Mouse (Mus musculus) thymus, adult 2 months (tissue): ENCODE data around the gene Uba7. TPM values are rescaled to one million over a fixed set of nuclear protein-coding genes. Genes with fewer than 3 reads are reported as not detected.
"Not testable (repeated sequence)": the region's sequence is repeated elsewhere in the genome, so short reads cannot be mapped to it uniquely, and the experiment has no call there.

Experiments
- DNase-seq: peaks from one replicate; pipeline ENCODE4 v3.0.0; 2021
- H3K27ac ChIP-seq: fragments of 200-500 bp; 2 replicates; pipeline ENCODE4 v1.5.1; 2012; ENCODE audit warnings: low read length, control low read depth; ENCODE audit not compliant: control insufficient read depth, insufficient read depth
- H3K27me3 ChIP-seq: fragments of 200-500 bp; 2 replicates; pipeline ENCODE4 v1.6.1; 2012; ENCODE audit warnings: mild to moderate bottlenecking, low read length, moderate library complexity, mixed read lengths; ENCODE audit not compliant: control insufficient read depth, insufficient read depth
- H3K36me3 ChIP-seq: fragments of 200-500 bp; 2 replicates; pipeline ENCODE4 v1.6.1; 2012; ENCODE audit warnings: mild to moderate bottlenecking, low read length, moderate library complexity; ENCODE audit not compliant: control insufficient read depth, insufficient read depth
- H3K4me1 ChIP-seq: fragments of 200-500 bp; replicated peaks from 2 replicates; pipeline ENCODE4 v1.6.1; 2012; ENCODE audit warnings: low read length; ENCODE audit not compliant: control insufficient read depth, insufficient read depth
- H3K4me3 ChIP-seq: fragments of 200-500 bp; 2 replicates; pipeline ENCODE4 v1.5.1; 2012; ENCODE audit warnings: mild to moderate bottlenecking, low read length, control low read depth, moderate library complexity; ENCODE audit not compliant: control insufficient read depth, insufficient read depth
- CTCF ChIP-seq: fragments of 200-500 bp; IDR thresholded peaks from 2 replicates; pipeline ENCODE4 v1.5.1; 2012; ENCODE audit warnings: mild to moderate bottlenecking, control low read depth, low read length, moderate library complexity, borderline replicate concordance; ENCODE audit not compliant: control insufficient read depth, poor library complexity, insufficient read depth; ENCODE audit errors: extremely low read depth
- POLR2A ChIP-seq: fragments of 200-500 bp; IDR thresholded peaks from 2 replicates; pipeline ENCODE4 v1.6.1; 2012; ENCODE audit warnings: mild to moderate bottlenecking, low read length, control low read depth, moderate library complexity; ENCODE audit not compliant: control insufficient read depth, poor library complexity, insufficient read depth; ENCODE audit errors: extremely low read depth
- whole genome bisulfite sequencing: fragments of 180-500 bp; shearing (Covaris S2); methylation state at CpG from one replicate; pipeline ENCODE4 v1.1.7; 2018; 5-methylcytosine and 5-hydroxymethylcytosine counted together
- polyA plus RNA-seq: library from polyadenylated mRNA; depleted of rRNA; stranded (reverse); fragments of >200 nt; gene quantifications from 2 replicates; pipeline ENCODE4 v1.2.3, GENCODE M21; 2012

Gene Uba7
- polyA plus RNA-seq, 1 experiment: 267 TPM

GRCm38 (mm10) chr9:107995513-107995912 lies 20.2 kb downstream of the Uba7 start:
- no peak for DNase-seq
- no peak for TF ChIP-seq CTCF
- no peak for TF ChIP-seq POLR2A
- H3K27me3 ChIP-seq: no peaks in the 10 kb centered on the region
- no peaks in the 10 kb centered on the region for H3K36me3 ChIP-seq
- H3K27ac ChIP-seq: no peak overlapping the region
- 98% methylated on average over 21 of the region's 21 CpGs for WGBS
- H3K4me1 ChIP-seq: peaks cover 18% of the 10 kb centered on the region
- H3K4me3 ChIP-seq: no peak overlapping the region

GRCm38 (mm10) chr9:107996049-107996448 lies 20.7 kb downstream of the Uba7 start, which contains the start of gene Gm20662:
Gm20662 (plus strand) TSS chr9:107996349.
- no peaks in the 10 kb centered on the region for H3K36me3 ChIP-seq
- H3K4me3 ChIP-seq: no peak within 1 kb of the TSS
- no peak within 1 kb of the TSS for H3K27ac ChIP-seq
- WGBS: 97% methylated on average over 5 of the region's 5 CpGs
- no peak for TF ChIP-seq POLR2A
- TF ChIP-seq CTCF: no peak
- peaks cover 18% of the 10 kb centered on the region for H3K4me1 ChIP-seq
- no peak for DNase-seq
- H3K27me3 ChIP-seq: no peaks in the 10 kb centered on the region

GRCm38 (mm10) chr9:108001922-108002770 lies 26.8 kb downstream of the Uba7 start, which contains the start of gene Ip6k1:
Ip6k1 (plus strand) TSS chr9:108002501.
- peak; percentile 100 for DNase-seq
- Histone ChIP-seq H3K4me3 (peak within 1 kb of the TSS; percentile 92), H3K27ac (peak within 1 kb of the TSS; percentile 73), H3K36me3 (no peaks in the 10 kb centered on the region), H3K4me1 (peaks cover 6% of the 10 kb centered on the region), H3K27me3 (no peaks in the 10 kb centered on the region)
- under 1% methylated on average over 51 of the region's 51 CpGs for WGBS
- TF ChIP-seq POLR2A (peak; percentile 77), CTCF (no peak)

GRCm38 (mm10) chr9:108002778-108003530 lies 27.6 kb downstream of the Uba7 start:
- Histone ChIP-seq H3K4me3 (peak overlapping the region; percentile 92), H3K36me3 (no peaks in the 10 kb centered on the region), H3K4me1 (peaks cover 6% of the 10 kb centered on the region), H3K27ac (peak overlapping the region; percentile 70), H3K27me3 (no peaks in the 10 kb centered on the region)
- TF ChIP-seq CTCF (no peak), POLR2A (peak; percentile 14; the same call in 1 of the 2 replicates)
- DNase-seq: no peak
- WGBS: under 1% methylated on average over 50 of the region's 50 CpGs

- Histone ChIP-seq H3K4me1 (peaks cover 6% of the 10 kb centered on the region), H3K27me3 (no peaks in the 10 kb centered on the region), H3K27ac (peak overlapping the region; percentile 70), H3K36me3 (no peaks in the 10 kb centered on the region), H3K4me3 (peak overlapping the region; percentile 92)
- peak; percentile 52 for DNase-seq
- no peak for TF ChIP-seq POLR2A
- under 1% methylated on average over 8 of the region's 8 CpGs for WGBS
Observed at GRCm38 (mm10) chr9:108003531-108003890, 28.2 kb downstream of the Uba7 start.

- no peaks in the 10 kb centered on the region for H3K27me3 ChIP-seq
- WGBS: 96% methylated on average over 5 of the region's 5 CpGs
- peaks cover 6% of the 10 kb centered on the region for H3K4me1 ChIP-seq
- H3K4me3 ChIP-seq: no peak overlapping the region
- no peak overlapping the region for H3K27ac ChIP-seq
- DNase-seq: no peak
- TF ChIP-seq CTCF (no peak), POLR2A (no peak)
- H3K36me3 ChIP-seq: peaks cover 7% of the 10 kb centered on the region
Observed at GRCm38 (mm10) chr9:108008041-108008440, 32.7 kb downstream of the Uba7 start.

- H3K4me3 ChIP-seq: no peak overlapping the region
- no peaks in the 10 kb centered on the region for H3K4me1 ChIP-seq
- H3K27me3 ChIP-seq: no peaks in the 10 kb centered on the region
- no peak overlapping the region for H3K27ac ChIP-seq
- peaks cover 14% of the 10 kb centered on the region for H3K36me3 ChIP-seq
- no peak for DNase-seq
- TF ChIP-seq CTCF (no peak), POLR2A (no peak)
Observed at GRCm38 (mm10) chr9:108010385-108010784, 35.1 kb downstream of the Uba7 start.

GRCm38 (mm10) chr9:108013577-108013976 lies 38.3 kb downstream of the Uba7 start:
- not testable (repeated sequence) for H3K4me1 ChIP-seq, H3K27ac ChIP-seq, H3K4me3 ChIP-seq, H3K27me3 ChIP-seq, DNase-seq
- 96% methylated on average over 2 of the region's 2 CpGs for WGBS
- peaks cover 17% of the 10 kb centered on the region for H3K36me3 ChIP-seq
